Mouse (Mus musculus): ENCODE data around the gene Kctd12b. TPM values are rescaled to one million over a fixed set of nuclear protein-coding genes. Genes with fewer than 3 reads are reported as not detected.
A peak's percentile ranks its signal among the peaks of the same experiment; 100 is the strongest.
"Not testable (repeated sequence)": the region's sequence is repeated elsewhere in the genome, so short reads cannot be mapped to it uniquely, and the experiment has no call there.

The Kctd12b gene
- polyA plus RNA-seq, 1 experiment from 2014 or later, result 3.7 TPM

DNA sequence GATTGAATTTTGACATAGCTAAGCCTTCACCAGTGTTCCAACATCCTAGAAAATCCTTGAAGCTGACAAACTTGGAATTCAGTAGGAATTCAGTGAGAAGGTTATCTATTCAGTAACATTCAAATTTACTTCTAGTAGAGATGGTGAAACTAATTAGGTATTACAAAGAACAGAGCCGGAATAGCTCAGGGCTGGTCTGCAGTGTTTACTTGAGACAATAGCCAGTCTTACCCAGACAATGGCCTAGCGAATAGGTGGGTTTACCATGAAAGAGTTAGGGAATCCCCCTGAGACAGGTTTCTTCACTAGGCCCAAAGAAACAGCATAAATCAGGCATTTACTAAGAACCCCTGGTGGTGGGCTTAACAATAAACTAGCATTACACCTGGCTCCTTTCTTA, 28.0 kb downstream of the Kctd12b start:
- not testable (repeated sequence) for H3K9me3 ChIP-seq (ENCODE audit: control insufficient read depth, low read length); H3K27me3 ChIP-seq (ENCODE audit: control insufficient read depth, insufficient read depth, low read length); H3K4me3 ChIP-seq (replicated peaks; ENCODE audit: low read length); ATAC-seq (ENCODE audit: low FRiP score); H3K4me1 ChIP-seq (replicated peaks; ENCODE audit: control insufficient read depth, insufficient read depth, low read length); H3K36me3 ChIP-seq (replicated peaks; ENCODE audit: control insufficient read depth, insufficient read depth); H3K4me2 ChIP-seq (replicated peaks); H3K27ac ChIP-seq; DNase-seq (ENCODE audit: low spot score); H3K9ac ChIP-seq
- WGBS, result 47% methylated on average over 2 of the region's 2 CpGs

DNA sequence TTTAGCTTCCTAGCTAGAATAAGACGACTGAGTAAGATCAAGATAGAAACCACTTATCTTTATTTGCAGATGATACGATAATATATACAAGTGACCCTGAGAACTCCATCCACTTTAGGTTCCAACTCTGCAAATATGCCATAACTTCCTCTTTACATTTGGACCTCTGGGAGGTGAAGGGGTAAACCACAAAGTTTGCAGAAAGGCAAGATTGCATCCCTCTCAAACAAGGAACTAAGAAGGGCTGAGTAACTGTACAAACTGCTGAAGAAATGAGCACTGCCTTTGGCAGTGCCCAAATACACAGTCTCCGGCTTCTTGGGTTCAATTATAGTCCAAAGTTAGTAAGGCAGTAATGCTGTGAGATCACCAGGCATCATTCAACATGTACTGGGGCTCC, 31.3 kb downstream of the Kctd12b start:
- ATAC-seq (ENCODE audit: low FRiP score) (no peak), DNase-seq (ENCODE audit: low spot score) (no peak)
- no peaks in the 10 kb centered on the region for H3K36me3 ChIP-seq (replicated peaks; ENCODE audit: control insufficient read depth, insufficient read depth)
- no peak overlapping the region for H3K4me2 ChIP-seq (replicated peaks)
- no peak overlapping the region for H3K9ac ChIP-seq
- H3K27ac ChIP-seq, result no peak overlapping the region
- 88% methylated on average over 3 of the region's 3 CpGs for WGBS
- H3K9me3 ChIP-seq (ENCODE audit: control insufficient read depth, low read length), result no peaks in the 10 kb centered on the region
- H3K4me1 ChIP-seq (replicated peaks; ENCODE audit: control insufficient read depth, insufficient read depth, low read length), result no peaks in the 10 kb centered on the region
- no peak overlapping the region for H3K4me3 ChIP-seq (replicated peaks; ENCODE audit: low read length)
- no peaks in the 10 kb centered on the region for H3K27me3 ChIP-seq (ENCODE audit: control insufficient read depth, insufficient read depth, low read length)

DNA sequence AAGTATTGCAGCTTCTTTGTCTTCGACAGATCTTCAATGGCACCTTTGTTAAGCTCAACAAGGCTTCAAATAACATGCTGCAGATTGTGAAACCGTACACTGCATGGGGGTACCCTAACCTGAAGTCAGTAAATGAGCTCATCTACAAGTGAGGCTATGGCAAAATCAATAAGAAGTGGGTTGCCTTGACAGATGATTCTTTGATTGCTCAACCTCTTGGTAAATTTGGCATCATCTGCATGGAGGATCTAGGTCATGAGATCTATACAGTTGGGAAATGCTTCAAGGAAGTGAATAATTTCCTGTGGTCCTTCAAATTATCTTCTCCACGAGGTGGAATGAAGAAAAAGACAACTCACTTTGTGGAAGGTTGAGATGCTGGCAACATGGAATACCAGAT, 39.2 kb downstream of the Kctd12b start:
- H3K4me3 ChIP-seq (replicated peaks; ENCODE audit: low read length), result no peak overlapping the region
- no peaks in the 10 kb centered on the region for H3K9me3 ChIP-seq (ENCODE audit: control insufficient read depth, low read length)
- 77% methylated on average over 3 of the region's 3 CpGs for WGBS
- DNase-seq (ENCODE audit: low spot score) (no peak), ATAC-seq (ENCODE audit: low FRiP score) (no peak)
- H3K27me3 ChIP-seq (ENCODE audit: control insufficient read depth, insufficient read depth, low read length), result no peaks in the 10 kb centered on the region
- H3K27ac ChIP-seq, result no peak overlapping the region
- H3K36me3 ChIP-seq (replicated peaks; ENCODE audit: control insufficient read depth, insufficient read depth), result no peaks in the 10 kb centered on the region
- H3K4me1 ChIP-seq (replicated peaks; ENCODE audit: control insufficient read depth, insufficient read depth, low read length), result no peaks in the 10 kb centered on the region
- no peak overlapping the region for H3K9ac ChIP-seq
- no peak overlapping the region for H3K4me2 ChIP-seq (replicated peaks)

DNA sequence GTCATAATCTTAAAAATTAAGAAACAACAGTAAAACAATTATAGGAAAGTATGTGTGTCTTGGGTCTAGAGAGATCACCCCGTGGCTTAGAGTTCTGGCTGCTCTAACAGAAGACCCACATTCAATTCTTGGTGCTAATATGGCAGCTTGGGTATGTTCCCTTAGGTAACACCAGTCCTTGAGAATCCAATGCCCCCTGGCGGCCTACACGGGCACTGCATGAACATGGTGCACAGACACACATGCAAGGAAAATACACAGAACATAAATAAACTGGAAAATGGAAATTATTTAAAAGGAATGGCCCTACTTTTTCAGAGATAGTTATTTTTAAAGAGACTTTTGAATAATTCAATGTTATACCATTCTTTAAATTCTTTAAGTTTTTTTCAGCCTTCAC, 55.6 kb downstream of the Kctd12b start:
- 76% methylated on average over 3 of the region's 3 CpGs for WGBS
- H3K27ac ChIP-seq, result no peak overlapping the region
- H3K4me2 ChIP-seq (replicated peaks), result no peak overlapping the region
- H3K27me3 ChIP-seq (ENCODE audit: control insufficient read depth, insufficient read depth, low read length), result no peaks in the 10 kb centered on the region
- ATAC-seq (ENCODE audit: low FRiP score), result no peak
- H3K36me3 ChIP-seq (replicated peaks; ENCODE audit: control insufficient read depth, insufficient read depth), result no peaks in the 10 kb centered on the region
- no peak overlapping the region for H3K9ac ChIP-seq
- no peak for DNase-seq (ENCODE audit: low spot score)
- no peaks in the 10 kb centered on the region for H3K9me3 ChIP-seq (ENCODE audit: control insufficient read depth, low read length)
- no peak overlapping the region for H3K4me3 ChIP-seq (replicated peaks; ENCODE audit: low read length)
- no peaks in the 10 kb centered on the region for H3K4me1 ChIP-seq (replicated peaks; ENCODE audit: control insufficient read depth, insufficient read depth, low read length)

DNA sequence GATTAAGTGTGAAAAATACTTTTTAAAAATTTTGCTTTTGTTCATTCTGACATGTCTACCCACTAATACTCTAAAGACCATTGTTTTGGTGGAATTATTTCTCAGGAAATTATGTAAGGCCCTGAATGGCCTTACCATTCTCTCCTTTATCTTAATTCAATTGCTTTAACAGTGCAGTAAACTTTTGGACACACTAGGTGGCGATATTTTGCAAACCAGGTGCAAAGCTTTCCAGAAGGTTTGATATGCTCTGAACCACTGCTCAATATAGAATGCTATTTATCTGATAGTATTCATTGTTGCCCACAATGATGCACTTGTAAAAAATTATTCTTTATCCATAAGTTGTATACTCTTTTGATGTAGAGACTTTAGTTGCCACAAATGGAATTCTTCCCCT, 59.9 kb downstream of the Kctd12b start:
- ATAC-seq (ENCODE audit: low FRiP score) (no peak), DNase-seq (ENCODE audit: low spot score) (peak; percentile 30)
- no peaks in the 10 kb centered on the region for H3K9me3 ChIP-seq (ENCODE audit: control insufficient read depth, low read length)
- WGBS, result 3% methylated on average over 1 of the region's 1 CpGs
- no peak overlapping the region for H3K27ac ChIP-seq
- H3K27me3 ChIP-seq (ENCODE audit: control insufficient read depth, insufficient read depth, low read length), result no peaks in the 10 kb centered on the region
- no peak overlapping the region for H3K4me2 ChIP-seq (replicated peaks)
- H3K4me3 ChIP-seq (replicated peaks; ENCODE audit: low read length), result no peak overlapping the region
- H3K9ac ChIP-seq, result no peak overlapping the region
- H3K4me1 ChIP-seq (replicated peaks; ENCODE audit: control insufficient read depth, insufficient read depth, low read length), result no peaks in the 10 kb centered on the region
- H3K36me3 ChIP-seq (replicated peaks; ENCODE audit: control insufficient read depth, insufficient read depth), result no peaks in the 10 kb centered on the region

Other genes starting within 250 kb of the Kctd12b start
- 67.3 and 71.7 TPM in 2 replicates for gene Ubqln2, start 198.2 kb downstream of the Kctd12b start, polyA plus RNA-seq (2014; fragmentation: Nextera tagmentation; extraction: Ambion mirVana)
- not detected in 2 replicates for gene Cypt3, start 137.8 kb downstream of the Kctd12b start, polyA plus RNA-seq (2014; fragmentation: Nextera tagmentation; extraction: Ambion mirVana)
- 152 and 171 TPM in 2 replicates for gene Nbdy, start 27.2 kb upstream of the Kctd12b start, polyA plus RNA-seq (2014; fragmentation: Nextera tagmentation; extraction: Ambion mirVana)
- gene Spin2c, start 135.8 kb upstream of the Kctd12b start, polyA plus RNA-seq (2014; fragmentation: Nextera tagmentation; extraction: Ambion mirVana), result 28.4 and 31.4 TPM in 2 replicates